Mouse (Mus musculus) megakaryocyte, embryonic 14.5 days (primary cell): Measurements from ENCODE around the gene Il4. TPM values are rescaled to one million over a fixed set of nuclear protein-coding genes. Genes with fewer than 3 reads are reported as not detected.

Source experiments
- H3K27me3 ChIP-seq: replicated peaks from 2 replicates; pipeline ENCODE3; 2012; ENCODE audit warnings: inconsistent platforms
- H3K36me3 ChIP-seq: replicated peaks from 2 replicates; pipeline ENCODE3; 2012; ENCODE audit warnings: low read length, inconsistent platforms, mixed read lengths
- H3K4me1 ChIP-seq: 2 replicates; pipeline ENCODE4 v1.6.1; 2012; ENCODE audit warnings: inconsistent platforms
- H3K4me3 ChIP-seq: replicated peaks from 2 replicates; pipeline ENCODE3; 2012; ENCODE audit warnings: moderate library complexity, mild to moderate bottlenecking, inconsistent platforms
- H3K9me3 ChIP-seq: 2 replicates; pipeline ENCODE4 v1.6.1; 2012; ENCODE audit warnings: inconsistent platforms
- FLI1 ChIP-seq: IDR thresholded peaks from 2 replicates; pipeline ENCODE4 v1.6.1; 2012; ENCODE audit warnings: low read length, inconsistent platforms, mixed read lengths
- GATA1 ChIP-seq: IDR thresholded peaks from 3 replicates; pipeline ENCODE4 v1.6.1; 2012; ENCODE audit warnings: mixed read lengths, low read length, inconsistent platforms, borderline replicate concordance
- polyA plus RNA-seq: library from polyadenylated mRNA; stranded (reverse); fragments of >175 nt; gene quantifications from 2 replicates; pipeline ENCODE4 v1.2.3, GENCODE M21; 2012; ENCODE audit warnings: low replicate concordance; ENCODE audit not compliant: insufficient read depth

The Il4 gene
- polyA plus RNA-seq, 1 experiment: not detected

DNA sequence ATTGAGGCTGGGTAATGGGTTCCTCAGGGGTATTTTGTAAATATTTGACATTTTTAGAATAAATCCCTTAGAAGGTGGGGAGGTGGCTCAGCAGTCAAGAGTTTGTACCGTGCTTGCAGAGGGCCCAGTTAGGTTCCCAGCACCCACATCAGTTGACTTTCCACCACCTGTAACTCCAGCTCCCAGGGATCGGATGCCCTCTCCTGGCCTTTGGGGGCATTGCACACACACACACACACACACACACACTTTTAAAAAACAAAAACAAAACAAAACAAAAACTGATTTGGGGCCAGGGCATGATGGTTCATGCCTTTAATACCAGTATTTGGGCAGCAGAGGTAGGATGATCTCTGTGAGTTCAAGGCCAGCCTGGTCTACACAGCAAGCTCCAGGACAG lies 5.7 kb upstream of the Il4 start:
- H3K4me3 ChIP-seq: no peak overlapping the region
- peaks cover 10% of the 10 kb centered on the region for H3K9me3 ChIP-seq
- peaks cover 52% of the 10 kb centered on the region for H3K4me1 ChIP-seq
- peaks cover 9% of the 10 kb centered on the region for H3K36me3 ChIP-seq
- H3K27me3 ChIP-seq: peaks cover 2% of the 10 kb centered on the region
- no peak for TF ChIP-seq GATA1
- TF ChIP-seq FLI1: no peak

DNA sequence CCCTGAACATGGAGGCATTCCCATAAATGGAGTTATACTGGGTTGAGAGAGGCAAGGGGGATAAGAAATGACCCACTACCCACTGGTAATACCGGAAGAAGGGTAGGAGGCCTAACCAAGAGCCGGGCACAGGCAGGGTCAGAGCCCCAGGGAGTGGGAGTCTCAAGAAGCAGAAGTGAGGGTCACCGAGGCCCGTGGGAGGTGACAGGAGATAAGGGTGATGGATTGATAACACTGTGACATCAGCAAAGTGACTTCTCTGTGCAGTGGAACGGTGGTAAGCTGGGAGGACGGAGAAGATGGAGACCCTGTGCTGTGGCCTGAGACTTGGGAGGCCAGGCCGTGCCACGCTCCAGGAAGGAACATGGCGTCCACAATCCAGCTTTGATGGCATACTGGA lies 5.1 kb upstream of the Il4 start:
- H3K36me3 ChIP-seq: peaks cover 9% of the 10 kb centered on the region
- TF ChIP-seq FLI1 (no peak), GATA1 (no peak)
- peaks cover 56% of the 10 kb centered on the region for H3K4me1 ChIP-seq
- peak overlapping the region; percentile 28 for H3K4me3 ChIP-seq
- peaks cover 2% of the 10 kb centered on the region for H3K27me3 ChIP-seq
- peaks cover 10% of the 10 kb centered on the region for H3K9me3 ChIP-seq

DNA sequence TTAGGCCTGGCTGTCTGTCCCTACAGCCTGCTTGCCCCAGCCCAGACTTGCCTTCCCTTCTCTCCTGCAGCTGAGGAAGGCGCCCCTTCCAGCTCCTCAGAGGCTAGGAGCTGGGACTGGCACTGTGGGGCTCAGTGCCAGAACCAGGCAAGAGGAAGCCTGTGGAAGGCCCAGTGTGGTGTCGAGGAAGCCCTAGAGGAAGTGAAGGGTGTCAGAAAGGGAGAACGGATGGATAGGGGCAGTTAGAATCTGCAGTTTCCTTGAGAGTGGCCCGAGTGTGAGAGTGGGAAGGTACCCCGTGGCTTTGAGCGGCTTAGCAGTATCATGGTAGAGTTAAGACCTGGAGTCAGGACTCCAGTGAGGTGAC lies 4.0 kb upstream of the Il4 start:
- peaks cover 10% of the 10 kb centered on the region for H3K9me3 ChIP-seq
- TF ChIP-seq FLI1 (no peak), GATA1 (no peak)
- H3K36me3 ChIP-seq: peaks cover 9% of the 10 kb centered on the region
- H3K4me3 ChIP-seq: no peak overlapping the region
- H3K4me1 ChIP-seq: peaks cover 59% of the 10 kb centered on the region
- peaks cover 2% of the 10 kb centered on the region for H3K27me3 ChIP-seq

DNA sequence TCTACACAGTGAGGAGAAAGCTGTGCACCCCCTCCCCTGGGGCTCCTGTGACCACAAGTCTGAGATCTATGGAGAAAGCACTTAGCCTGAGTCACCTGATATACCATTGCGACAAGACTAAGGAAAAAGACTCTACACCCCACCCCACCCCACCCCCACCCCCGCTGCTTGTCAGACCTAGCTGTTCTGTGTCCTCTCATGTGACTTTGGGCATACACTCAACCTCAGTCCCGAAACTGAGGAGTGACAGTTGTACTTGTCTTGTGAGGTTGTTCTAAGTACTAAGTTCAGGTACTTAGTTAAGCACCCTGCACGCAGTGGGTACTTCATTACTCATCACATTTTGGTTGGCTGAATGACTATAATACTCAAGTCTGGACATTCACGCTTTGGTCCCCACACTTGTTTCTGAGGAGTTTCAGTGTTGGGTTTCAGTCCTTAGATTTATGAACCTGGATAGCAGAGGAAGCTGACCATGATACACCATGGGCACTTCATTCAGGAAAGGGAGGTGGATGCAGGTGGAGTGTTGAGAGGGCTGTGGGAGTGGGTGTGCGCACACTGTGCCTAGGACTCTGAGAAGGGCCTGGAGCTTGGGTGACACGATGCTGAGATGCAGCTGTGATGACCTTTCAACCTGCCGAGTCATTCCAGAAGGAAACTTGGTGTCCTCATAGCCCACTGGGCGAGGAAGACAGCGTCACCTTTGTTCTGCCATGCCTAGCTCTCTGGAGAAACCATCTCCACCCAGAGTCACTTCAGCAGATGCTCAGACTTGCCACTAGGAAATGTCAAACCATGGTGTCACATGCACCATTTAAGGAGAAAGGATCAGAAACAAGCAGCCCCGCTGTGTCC lies 3.3 kb upstream of the Il4 start:
- Histone ChIP-seq H3K9me3 (peaks cover 10% of the 10 kb centered on the region), H3K36me3 (peaks cover 9% of the 10 kb centered on the region), H3K4me3 (peak overlapping the region; percentile 65), H3K27me3 (no peaks in the 10 kb centered on the region), H3K4me1 (peaks cover 59% of the 10 kb centered on the region)
- TF ChIP-seq FLI1 (no peak), GATA1 (no peak)

DNA sequence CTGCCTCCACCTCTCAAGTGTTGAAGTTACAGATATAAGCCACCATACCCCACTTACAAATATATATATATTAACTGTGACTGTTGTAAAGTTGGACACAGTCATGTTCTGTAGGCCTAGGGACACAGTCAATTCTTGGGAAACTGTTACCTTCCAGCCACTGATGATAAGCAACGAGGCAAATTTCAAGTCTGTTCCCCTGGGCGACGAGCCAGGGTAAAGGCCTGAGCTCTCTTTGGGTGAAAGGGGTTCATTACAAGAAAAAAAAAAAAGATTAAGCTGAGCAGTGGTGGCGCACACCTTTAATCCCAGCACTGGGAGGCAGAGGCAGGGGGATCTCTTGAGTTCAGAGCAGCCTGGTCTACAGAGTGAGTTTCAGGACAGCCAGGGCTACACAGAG lies 1.6 kb upstream of the Il4 start:
- Histone ChIP-seq H3K36me3 (peaks cover 9% of the 10 kb centered on the region), H3K27me3 (no peaks in the 10 kb centered on the region), H3K4me1 (peaks cover 59% of the 10 kb centered on the region), H3K4me3 (no peak overlapping the region), H3K9me3 (peaks cover 10% of the 10 kb centered on the region)
- no peak for TF ChIP-seq FLI1
- TF ChIP-seq GATA1: no peak

DNA sequence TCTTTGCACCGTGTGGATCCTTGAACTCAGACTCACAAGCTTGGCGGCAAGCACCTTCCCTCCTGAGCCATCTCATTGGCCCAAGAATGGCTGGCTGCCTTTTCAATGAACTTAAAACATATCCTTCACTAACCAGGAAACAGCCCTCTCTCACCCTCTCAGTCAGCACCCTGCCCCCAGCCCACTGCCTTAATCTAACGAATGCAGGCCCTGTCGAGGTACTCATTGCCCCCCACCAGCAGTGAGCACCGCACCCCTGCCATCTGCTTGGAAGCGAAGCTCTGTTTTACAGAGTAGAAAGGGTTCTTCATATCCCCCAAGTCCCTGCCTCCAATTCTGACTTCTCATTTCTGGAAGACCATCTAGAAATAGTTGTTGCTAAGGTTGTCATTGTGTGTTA lies 959 bp upstream of the Il4 start:
- TF ChIP-seq FLI1 (no peak), GATA1 (no peak)
- peaks cover 9% of the 10 kb centered on the region for H3K36me3 ChIP-seq
- H3K4me3 ChIP-seq: no peak overlapping the region
- H3K9me3 ChIP-seq: peaks cover 10% of the 10 kb centered on the region
- no peaks in the 10 kb centered on the region for H3K27me3 ChIP-seq
- H3K4me1 ChIP-seq: peaks cover 62% of the 10 kb centered on the region

DNA sequence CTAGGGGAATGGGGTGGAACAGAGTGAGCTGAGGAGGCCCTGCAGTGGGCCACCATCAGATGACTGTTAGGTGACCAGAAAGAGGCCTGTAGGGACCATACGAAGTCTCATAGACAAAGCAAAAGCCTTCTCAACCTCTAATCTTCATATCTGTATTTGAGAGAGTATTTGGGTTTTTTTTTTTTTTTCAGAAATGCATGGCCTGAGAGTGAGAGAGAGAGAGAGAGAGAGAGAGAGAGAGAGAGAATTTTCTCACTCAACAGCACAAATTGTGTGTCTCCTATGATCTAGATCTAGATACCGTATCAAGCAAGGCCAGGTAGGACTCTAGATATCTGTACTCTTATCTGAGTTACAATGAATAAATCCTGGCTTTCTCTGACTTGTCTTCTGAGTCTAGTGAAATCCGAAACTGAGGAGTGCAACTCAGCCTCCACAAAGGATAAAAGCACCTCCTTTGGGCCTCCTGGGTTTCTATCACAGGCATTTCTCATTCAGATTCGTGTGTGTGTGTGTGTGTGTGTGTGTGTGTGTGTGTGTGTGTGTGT lies 833 bp downstream of the Il4 start:
- H3K4me3 ChIP-seq: peak overlapping the region; percentile 71
- no peak for TF ChIP-seq GATA1
- no peak for TF ChIP-seq FLI1
- peaks cover 4% of the 10 kb centered on the region for H3K36me3 ChIP-seq
- H3K27me3 ChIP-seq: no peaks in the 10 kb centered on the region
- H3K9me3 ChIP-seq: no peaks in the 10 kb centered on the region
- H3K4me1 ChIP-seq: peaks cover 65% of the 10 kb centered on the region

DNA sequence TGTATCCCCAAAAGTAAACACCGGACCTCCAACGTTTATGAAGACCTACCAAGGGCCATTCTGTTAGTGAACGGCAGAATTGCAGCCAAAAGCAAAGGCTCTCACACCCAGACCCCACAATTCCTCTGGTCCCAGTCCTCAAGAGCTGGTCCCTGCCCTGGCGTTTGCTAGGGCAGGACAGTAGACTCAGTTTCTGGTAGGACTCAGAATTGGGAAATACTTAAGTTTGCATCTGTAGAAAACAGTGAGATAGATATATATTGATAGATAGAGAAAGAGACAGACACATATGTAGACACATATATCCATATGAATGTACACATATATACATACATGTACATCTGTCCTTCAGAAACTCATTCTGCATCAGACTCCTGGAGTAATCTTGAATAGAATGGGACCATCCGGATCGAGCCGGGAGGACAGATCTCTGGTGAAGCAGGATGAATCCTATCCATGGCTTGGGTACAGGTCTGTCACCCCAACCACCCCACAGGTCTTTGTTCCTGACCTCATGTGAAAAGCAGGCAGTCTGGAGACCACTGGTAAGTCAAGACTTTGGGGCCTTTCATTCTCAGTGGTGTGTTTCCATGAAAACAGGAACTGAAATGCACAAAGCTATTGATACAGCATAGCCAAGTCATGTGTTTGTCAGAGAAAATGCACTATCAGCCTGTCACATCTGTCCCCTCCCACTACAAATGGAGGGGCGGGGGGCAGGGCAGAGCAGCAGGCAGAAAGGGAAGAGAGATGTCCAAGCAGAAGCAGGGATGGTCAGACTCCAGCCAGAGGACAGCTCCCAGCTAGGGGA lies 1.5 kb downstream of the Il4 start:
- Histone ChIP-seq H3K27me3 (no peaks in the 10 kb centered on the region), H3K4me1 (peaks cover 60% of the 10 kb centered on the region), H3K9me3 (no peaks in the 10 kb centered on the region), H3K36me3 (peaks cover 6% of the 10 kb centered on the region), H3K4me3 (peak overlapping the region; percentile 71)
- TF ChIP-seq GATA1 (no peak), FLI1 (no peak)

DNA sequence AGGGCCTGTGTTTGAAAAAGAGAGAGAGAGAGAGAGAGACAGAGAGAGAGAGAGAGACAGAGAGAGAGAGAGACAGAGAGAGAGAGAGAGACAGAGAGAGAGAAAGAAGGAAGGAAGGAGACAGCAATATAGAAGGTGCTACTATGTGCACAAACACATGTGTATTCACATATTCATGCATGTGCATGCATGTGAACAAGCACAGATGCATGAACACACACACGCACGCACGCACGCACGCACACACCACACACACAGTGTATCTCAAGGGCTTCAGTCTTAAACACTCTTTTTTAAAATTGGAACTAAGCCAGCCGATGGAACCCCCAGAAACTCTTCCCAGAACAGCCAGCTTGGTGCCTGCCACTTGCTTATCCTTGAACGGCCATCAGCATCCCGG lies 2.9 kb downstream of the Il4 start:
- peaks cover 5% of the 10 kb centered on the region for H3K9me3 ChIP-seq
- peak overlapping the region; percentile 81 for H3K4me3 ChIP-seq
- H3K27me3 ChIP-seq: no peaks in the 10 kb centered on the region
- TF ChIP-seq GATA1 (no peak), FLI1 (no peak)
- H3K36me3 ChIP-seq: peaks cover 11% of the 10 kb centered on the region
- peaks cover 47% of the 10 kb centered on the region for H3K4me1 ChIP-seq

DNA sequence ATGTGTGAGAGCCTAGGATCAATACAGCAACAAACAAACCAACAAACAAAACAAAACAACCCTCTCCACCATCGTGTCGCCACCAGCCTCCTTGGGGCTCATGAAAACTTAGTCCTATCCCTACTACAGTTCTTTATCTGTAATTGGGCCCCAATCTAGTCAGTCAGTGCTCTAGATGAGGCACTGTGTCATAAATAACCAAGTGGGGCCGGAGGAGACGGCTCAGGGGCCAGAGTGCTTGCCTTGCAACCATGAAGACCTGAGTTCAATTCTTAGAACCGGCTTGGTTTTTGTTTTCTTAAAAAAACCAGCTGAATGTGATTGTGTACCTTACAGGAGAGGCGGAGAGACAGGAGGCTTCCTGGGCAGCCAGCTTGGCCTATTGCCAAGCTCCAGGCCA lies 3.3 kb downstream of the Il4 start:
- Histone ChIP-seq H3K36me3 (peaks cover 11% of the 10 kb centered on the region), H3K4me3 (no peak overlapping the region), H3K4me1 (peaks cover 48% of the 10 kb centered on the region)

More for the DNA sequence above, 3.3 kb downstream of the Il4 start:
- no peaks in the 10 kb centered on the region for H3K27me3 ChIP-seq
- TF ChIP-seq GATA1 (no peak), FLI1 (no peak)
- H3K9me3 ChIP-seq: peaks cover 5% of the 10 kb centered on the region
